Mouse (Mus musculus): ENCODE results near the gene Itpr2. TPM values are rescaled to one million over a fixed set of nuclear protein-coding genes. Genes with fewer than 3 reads are reported as not detected.
A peak's percentile ranks its signal among the peaks of the same experiment; 100 is the strongest.

Itpr2 gene
- total RNA-seq, 2 experiments from 2014 or later = 18.6 to 19.8 TPM

- no peak for DNase-seq (ENCODE audit: low spot score in 2 of 2)
Observed at GRCm38 (mm10) chr6:146270162-146270561, 231.9 kb downstream of the Itpr2 start.

- no peak for DNase-seq (ENCODE audit: low spot score in 2 of 2)
Observed at GRCm38 (mm10) chr6:146269291-146269690, 232.7 kb downstream of the Itpr2 start.

GRCm38 (mm10) chr6:146260674-146261376 is 241.2 kb downstream of the Itpr2 start:
- DNase-seq (ENCODE audit: low spot score in 2 of 2) = no peak

- no peak for DNase-seq (ENCODE audit: low spot score in 2 of 2)
Observed at GRCm38 (mm10) chr6:146258751-146259150, 243.3 kb downstream of the Itpr2 start.

- no peak for DNase-seq (ENCODE audit: low spot score in 2 of 2)
Observed at GRCm38 (mm10) chr6:146258261-146258660, 243.8 kb downstream of the Itpr2 start.

GRCm38 (mm10) chr6:146256947-146257670 is 244.9 kb downstream of the Itpr2 start:
- DNase-seq (ENCODE audit: low spot score in 2 of 2) = no peak

- DNase-seq (ENCODE audit: low spot score in 2 of 2) = no peak
Observed at GRCm38 (mm10) chr6:146256401-146256800, 245.6 kb downstream of the Itpr2 start.

- no peak for DNase-seq (ENCODE audit: low spot score in 2 of 2)
Observed at GRCm38 (mm10) chr6:146255656-146256055, 246.4 kb downstream of the Itpr2 start.

- no peak for DNase-seq (ENCODE audit: low spot score in 2 of 2)
Observed at GRCm38 (mm10) chr6:146254931-146255330, 247.1 kb downstream of the Itpr2 start.

- DNase-seq (ENCODE audit: low spot score in 2 of 2) = no peak
Observed at GRCm38 (mm10) chr6:146254216-146254820, 247.7 kb downstream of the Itpr2 start.

- no peak for DNase-seq (ENCODE audit: low spot score in 2 of 2)
Observed at GRCm38 (mm10) chr6:146249096-146249495, 252.9 kb downstream of the Itpr2 start.

- no peak for DNase-seq (ENCODE audit: low spot score in 2 of 2)
Observed at GRCm38 (mm10) chr6:146248341-146248740, 253.7 kb downstream of the Itpr2 start.

- DNase-seq (ENCODE audit: low spot score in 2 of 2) = no peak
Observed at GRCm38 (mm10) chr6:146247906-146248305, 254.1 kb downstream of the Itpr2 start.

- DNase-seq (ENCODE audit: low spot score in 2 of 2) = no peak
Observed at GRCm38 (mm10) chr6:146246368-146246767, 255.7 kb downstream of the Itpr2 start.

- no peak for DNase-seq (ENCODE audit: low spot score in 2 of 2)
Observed at GRCm38 (mm10) chr6:146245888-146246287, 256.1 kb downstream of the Itpr2 start.

GRCm38 (mm10) chr6:146243068-146243467 is 259.0 kb downstream of the Itpr2 start:
- no peak for DNase-seq (ENCODE audit: low spot score in 2 of 2)

GRCm38 (mm10) chr6:146241336-146241735 is 260.7 kb downstream of the Itpr2 start:
- no peak for DNase-seq (ENCODE audit: low spot score in 2 of 2)

- peak in 1 of 2 experiments; percentile 18 for DNase-seq (ENCODE audit: low spot score in 2 of 2)
Observed at GRCm38 (mm10) chr6:146235165-146235564, 266.9 kb downstream of the Itpr2 start.

GRCm38 (mm10) chr6:146234417-146234816 is 267.6 kb downstream of the Itpr2 start:
- no peak for DNase-seq (ENCODE audit: low spot score in 2 of 2)

GRCm38 (mm10) chr6:146230903-146231302 is 271.1 kb downstream of the Itpr2 start:
- DNase-seq (ENCODE audit: low spot score in 2 of 2) = no peak

GRCm38 (mm10) chr6:146230373-146230788 is 271.6 kb downstream of the Itpr2 start:
- DNase-seq (ENCODE audit: low spot score in 2 of 2) = no peak

- no peak for DNase-seq (ENCODE audit: low spot score in 2 of 2)
Observed at GRCm38 (mm10) chr6:146229967-146230366, 272.1 kb downstream of the Itpr2 start.

Data from layer of hippocampus, adult 18-20 months (tissue).